Mouse (Mus musculus) layer of hippocampus, adult 9-10 months (tissue): ENCODE measurements around the gene Tnip3.

Experiments
- DNase-seq: peaks from one replicate; pipeline ENCODE4 v3.0.0; 2022; ENCODE audit warnings: low spot score

Tnip3 gene

GRCm38 (mm10) chr6:65651376-65651775 is 126.3 kb downstream of the Tnip3 start:
- DNase-seq: no peak

DNA sequence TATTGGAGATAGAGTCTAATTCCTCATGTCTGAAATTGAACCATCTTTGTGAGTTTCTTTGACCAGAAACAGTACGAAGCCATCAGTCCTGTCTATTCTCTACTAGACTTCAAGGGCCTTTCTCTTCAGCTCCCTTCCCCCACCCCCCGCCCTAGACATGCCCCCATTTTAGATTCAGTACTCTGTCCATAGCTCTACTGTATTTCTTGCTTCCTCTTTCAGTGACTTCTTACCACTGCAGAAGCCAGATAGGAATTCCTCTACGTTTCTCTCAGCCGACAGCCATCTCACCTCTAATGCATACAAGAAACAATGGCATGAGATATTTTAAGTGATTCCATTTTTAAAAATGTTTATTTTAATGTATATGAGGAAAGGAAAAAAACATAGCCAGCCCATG is 136.2 kb downstream of the Tnip3 start:
- no peak for DNase-seq

DNA sequence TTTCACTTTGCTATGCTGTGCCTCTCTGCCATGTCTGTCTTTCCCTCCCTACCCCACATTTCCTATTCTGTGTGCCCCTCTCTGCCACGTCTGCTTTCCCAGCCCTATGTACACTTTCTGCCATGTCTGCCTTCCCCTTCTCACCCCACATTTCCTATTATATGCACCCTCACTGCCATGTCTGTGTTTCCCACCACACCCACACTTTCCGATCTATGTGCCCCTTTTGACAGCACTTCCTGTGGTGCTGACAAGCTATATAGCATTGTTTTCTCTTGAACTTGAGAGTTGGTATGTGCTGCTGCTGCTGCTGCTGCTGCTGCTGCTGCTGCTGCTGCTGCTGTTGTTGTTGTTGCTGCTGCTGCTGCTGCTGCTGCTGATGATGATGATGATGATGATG is 136.9 kb downstream of the Tnip3 start:
- no peak for DNase-seq

DNA sequence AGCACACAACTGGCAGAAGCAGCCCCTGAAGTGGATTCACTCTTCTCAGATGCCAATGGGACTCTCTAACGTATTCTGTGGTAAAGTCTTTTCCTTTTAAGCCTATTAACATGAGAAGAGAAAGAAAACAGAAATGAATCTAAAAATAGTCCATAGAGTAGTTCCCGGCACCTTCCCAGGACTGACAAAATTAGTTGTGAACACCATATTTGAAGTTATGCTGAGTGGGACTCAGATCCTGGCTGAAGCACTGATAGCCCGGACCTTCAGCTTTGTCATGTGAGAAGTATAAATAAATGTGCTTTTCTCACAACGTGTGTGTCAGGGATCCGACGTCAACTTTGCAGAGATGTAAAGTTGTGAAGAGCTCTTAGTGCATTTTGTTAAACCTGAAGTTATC is 138.9 kb downstream of the Tnip3 start:
- DNase-seq: no peak

DNA sequence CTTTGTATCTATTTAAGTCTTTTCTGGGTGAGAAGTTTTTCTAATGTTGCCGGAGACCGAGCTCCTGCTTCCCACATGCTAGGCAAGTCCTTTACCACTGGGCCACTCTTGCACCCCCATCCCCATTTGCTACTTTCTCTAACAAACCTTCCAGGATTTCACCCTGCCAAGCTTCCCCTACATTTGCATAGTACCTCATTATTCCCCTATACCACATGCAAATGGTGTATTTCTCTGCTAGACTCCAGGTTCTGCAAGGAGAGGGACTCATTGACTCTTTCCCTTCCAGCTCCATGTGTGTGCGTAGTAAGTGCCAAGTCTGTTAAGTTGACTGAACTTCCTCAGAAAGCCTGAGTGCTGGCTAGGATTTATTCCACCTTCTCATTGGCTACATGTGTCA is 141.2 kb downstream of the Tnip3 start:
- DNase-seq: no peak

DNA sequence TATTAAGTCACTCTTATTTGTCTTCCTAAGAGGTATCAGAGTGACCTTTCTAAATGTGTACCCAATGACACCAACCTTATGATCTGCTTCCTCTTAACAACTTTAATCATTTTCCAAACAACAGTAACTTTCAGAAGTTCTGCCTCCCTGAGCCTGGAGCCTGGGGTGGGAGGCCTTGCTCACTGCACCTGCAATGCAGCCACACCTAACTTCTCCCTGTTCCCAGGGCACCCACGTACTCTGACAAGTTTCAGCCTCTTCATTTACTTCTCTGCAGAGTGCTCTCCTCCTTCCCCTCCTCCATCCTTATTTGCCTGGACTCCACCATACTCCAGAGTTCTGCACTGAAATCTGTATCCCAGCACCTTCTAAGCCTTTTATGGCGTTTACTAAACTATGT is 144.9 kb downstream of the Tnip3 start:
- DNase-seq: no peak

DNA sequence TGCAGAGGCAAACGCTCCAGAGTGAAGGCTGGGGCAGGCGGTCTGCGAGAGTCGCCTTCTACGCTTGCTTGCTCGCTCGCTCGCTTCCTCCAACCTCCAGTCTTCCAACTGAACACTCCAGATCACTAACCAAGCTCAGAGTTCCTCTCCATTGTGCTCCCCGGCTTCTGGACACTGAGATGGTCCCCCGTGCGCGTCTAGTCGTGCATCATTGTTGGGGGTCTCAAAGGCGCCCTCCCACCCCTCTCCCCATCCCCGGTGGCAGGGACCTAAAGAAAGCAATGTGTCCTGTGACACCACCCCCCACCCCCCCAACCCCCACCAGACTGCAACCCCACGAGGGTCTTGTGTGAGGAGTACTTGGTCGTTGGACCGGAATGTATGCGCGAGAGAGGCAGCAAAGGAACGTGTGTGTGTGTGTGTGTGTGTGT is 145.9 kb downstream of the Tnip3 start:
- no peak for DNase-seq

DNA sequence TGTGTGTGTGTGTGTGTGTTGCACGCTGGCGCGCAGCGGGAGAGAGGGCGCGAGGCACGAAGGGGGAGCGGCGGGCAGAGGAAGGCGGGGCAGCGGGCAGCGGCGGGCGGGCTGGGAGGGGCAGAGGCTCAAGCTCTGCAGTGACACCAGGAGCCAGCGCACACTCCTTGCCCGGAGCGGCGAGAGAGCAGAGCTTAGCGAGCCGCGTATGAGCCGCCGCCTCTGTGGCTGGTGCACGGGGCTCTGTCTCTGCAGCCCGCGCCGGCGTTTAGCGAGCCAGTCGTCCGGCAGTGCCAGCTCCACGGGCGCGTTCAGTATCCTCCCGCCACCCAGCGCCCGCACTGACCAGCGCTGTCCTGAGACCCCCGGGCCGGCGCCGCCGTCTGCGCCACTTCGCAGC is 146.3 kb downstream of the Tnip3 start, which contains the start of gene Ndnf:
Ndnf (plus strand) TSS at position 140 of the 400 bp plus-strand sequence.
- no peak for DNase-seq

DNA sequence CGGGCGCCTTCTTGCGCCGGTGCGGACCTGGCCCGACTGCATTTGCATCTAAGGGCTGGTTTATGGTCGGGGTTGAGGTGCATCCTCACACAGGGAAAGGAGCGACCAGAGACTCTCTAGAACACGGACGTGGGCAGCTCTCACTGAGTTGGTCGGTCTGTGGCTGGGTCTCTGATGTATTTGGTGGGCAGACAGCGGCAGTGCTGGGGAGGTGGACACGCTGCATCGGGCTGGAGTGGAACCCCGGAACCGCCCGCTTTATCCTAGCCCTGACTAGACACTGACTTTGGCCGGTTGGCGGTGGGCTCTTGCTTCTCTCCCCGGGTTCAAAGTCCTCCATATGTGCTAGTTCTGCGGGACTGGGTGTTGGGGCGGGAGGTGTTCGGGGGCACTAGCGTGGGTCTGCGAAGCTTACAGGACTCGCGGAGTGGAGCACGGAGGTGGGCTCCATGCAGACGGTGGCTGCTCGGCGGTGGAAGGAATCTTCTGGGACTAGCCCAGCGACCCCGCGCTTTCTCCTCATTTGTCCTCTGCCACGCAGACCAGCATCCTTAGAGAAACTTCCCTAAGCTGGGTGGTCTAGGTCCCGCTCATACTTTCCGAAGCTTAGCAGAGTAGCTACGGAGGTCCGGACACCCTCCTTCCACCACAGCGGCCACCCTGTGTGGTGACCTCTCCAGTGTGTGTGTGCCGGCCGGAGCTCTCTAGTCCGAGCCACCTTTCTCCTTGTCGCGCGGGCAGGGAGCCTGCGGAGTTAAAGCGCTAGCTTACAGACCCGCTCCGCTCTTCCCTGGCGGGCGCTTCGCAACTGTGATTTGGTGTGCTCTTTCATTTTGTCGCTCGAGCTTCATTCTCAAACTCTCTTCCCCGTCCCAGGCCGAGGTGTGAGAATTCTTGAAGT is 147.3 kb downstream of the Tnip3 start:
- no peak for DNase-seq
